Mouse (Mus musculus) 3T3-L1 (cell line): ENCODE results near the gene Gstt1.

Experiments
- DNase-seq: peaks from one replicate; pipeline ENCODE4 v3.0.0-alpha.2; 2015; ENCODE audit warnings: low read depth, low spot score

Gstt1 gene

DNA sequence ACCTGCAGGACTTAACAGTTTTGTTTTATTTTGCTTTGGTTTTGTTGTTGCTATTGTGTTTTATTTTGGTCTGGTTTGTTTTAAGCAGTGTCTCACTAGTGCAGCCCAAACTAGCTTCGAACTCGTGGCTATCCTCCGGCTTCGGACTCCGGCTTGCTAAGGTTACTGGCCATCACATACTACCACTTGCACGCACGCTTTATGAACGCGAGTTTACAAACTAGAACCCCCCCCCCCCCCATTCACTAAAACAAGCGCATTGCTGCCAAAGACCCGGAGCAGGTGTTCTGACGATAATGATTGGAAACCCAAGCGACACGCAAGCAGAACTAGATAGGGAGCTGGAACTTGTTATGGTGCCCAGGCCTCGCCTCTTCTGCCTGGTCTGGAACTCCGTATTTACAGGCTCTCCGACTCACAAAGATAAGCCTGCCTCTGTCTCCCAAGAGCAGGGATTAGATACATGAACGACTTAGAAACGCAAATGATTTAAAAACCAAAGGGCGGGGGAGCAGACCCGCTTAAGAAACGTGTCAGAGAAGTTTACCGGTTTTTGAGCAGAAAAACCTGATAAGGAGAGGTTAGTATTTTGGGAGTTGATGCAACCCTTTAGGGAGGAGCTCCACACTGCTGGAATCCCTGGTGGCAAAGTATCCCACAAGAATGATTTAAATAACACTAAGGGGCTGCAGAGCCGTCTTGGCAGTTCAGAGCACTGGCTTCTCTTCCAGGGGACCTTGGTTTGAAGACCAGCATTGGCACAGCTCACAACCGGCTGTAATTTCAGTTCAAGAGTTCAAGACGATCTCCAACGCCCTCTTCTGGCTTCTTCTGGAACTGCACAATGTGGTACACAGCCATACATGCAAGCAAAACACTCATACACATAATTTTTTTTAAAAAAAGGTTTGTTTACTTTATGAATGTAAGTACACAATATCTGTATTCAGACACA is 33.6 kb downstream of the Gstt1 start:
- peak; percentile 90 for DNase-seq

DNA sequence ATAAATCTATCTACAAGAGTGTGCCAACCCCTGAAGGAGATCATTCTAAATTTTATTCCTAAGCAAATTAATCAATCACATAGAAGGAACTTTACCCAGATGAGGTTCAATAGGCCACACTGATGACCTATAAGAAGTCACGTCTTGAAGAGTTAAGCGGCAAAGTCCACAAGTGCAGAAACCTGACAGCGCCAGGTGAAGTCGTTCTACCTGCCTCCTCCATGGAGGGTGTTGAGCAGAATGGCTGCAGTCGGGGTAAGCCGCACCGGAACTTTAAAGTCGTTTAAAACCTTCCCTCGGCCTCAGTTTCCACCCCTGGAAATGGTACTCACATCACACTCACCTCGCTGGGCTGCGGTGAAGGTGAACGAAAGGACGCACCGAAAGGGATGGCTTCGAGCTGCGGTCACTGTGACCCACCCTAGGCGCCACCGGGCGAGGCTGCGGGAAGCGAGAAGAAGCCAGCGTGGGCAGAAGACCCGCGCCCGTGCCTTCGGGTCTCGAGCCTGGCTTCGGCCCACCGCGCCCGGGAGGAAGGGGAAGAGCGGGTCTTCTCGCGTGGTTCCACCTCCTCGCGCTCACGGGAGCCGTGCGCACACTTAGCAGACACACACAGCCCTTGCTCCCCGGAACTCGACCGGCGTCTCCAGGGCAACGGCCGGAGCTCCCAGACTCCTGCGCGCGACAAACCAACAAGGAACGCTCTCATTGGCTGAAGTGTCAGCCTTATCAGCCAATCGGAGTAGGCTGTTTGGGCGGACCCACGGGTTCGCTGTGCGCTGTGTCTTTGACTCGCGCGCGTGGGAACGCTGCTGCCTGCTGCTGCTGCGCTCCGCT is 34.5 kb downstream of the Gstt1 start, which contains the start of gene Cabin1:
Gene Cabin1 (minus strand): TSS at position 660 of the 837 bp plus-strand sequence.
- DNase-seq, result peak; percentile 98

DNA sequence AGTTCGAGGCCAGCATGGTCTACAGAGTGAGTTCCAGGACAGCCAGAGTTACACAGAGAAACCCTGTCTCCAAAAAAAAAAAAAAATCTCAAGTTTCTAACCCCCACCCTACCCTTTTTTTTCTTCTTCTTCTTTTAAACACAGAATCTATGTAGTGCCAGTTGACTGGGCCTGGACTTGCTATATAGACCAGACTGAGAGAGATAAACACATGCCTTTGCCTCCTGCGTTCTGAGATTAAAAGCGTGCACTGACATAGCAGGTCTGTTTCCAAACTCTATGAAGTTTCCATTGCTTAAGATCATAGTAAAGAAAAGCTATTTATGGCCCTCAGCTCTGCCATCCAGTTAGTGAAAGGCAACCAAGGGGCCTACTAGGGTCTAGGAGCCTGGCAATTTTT is 36.0 kb downstream of the Gstt1 start:
- no peak for DNase-seq

DNA sequence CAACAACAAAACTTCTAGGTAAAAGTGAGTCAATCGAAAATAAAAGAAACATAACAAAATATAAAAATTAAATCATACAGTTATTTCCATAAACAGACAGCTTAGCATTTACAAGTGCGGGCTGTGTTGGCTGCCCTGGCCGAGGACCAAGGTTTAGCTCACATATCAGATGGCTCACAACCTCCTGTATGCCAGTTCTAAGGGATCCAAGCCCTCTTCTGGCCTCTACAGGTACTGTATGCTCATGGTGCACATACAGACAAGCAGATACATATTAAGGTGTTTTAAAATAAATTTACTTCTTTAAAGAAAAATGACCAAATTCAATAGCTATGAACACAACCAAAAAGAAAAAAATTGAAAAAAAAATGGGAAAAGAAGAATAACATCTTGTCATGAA is 38.1 kb downstream of the Gstt1 start:
- DNase-seq, result peak; percentile 38

DNA sequence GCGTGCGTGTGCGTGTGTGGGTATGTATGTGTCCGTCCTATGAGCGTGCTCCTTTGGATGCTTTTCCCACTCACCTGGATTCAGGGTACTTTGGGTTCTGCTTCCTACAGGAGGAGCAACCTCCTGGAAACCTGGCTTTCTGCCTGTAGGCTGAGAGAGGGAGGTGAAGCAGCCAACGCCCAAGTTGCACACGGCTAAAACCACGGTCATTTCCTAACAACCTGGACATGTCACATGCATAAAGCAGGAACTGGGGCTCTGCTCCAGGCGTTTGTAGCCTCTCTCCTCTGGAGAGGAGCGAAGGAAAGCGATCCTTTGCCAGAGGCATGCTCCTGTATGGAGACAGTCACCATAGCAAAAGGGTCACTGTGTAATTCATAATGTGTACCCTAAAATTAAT is 41.7 kb downstream of the Gstt1 start:
- no peak for DNase-seq

DNA sequence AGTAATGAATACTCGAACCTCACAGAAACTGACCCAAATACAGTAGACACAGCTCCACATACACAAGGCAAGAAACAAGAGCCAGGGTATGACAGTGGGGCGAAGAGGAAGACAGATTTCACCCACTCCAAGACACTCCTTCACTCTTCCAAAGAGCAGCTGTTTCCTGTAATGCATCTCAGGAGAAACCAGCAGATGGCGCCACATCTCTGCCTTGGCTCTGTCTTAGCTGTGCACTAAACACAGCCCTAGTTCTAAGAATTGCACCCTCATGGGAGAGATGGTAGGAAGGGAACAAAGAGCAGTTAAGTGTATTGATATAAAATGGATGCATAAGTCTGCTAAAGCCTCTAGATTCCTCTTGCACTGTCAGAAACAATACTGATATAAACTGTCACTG is 54.4 kb downstream of the Gstt1 start:
- peak; percentile 89 for DNase-seq

DNA sequence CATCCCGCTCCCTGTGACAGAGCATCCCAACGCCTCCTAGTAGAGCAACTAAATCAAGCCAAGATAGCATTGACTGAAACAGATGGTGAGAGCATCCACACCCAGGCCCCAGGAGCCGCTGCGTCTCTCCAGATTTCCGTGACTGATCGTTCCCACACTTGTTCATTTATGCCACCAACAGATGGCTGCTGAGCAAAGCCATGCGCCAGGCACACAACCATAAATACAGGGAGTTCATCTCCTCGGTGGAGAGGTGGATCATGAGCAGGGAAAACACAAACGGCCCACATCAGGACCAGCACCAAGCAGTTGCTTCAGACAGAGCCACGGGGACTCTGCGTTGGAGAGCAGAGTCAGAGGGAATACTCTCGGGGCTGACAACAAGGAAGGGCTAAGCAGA is 55.0 kb downstream of the Gstt1 start:
- DNase-seq, result no peak

DNA sequence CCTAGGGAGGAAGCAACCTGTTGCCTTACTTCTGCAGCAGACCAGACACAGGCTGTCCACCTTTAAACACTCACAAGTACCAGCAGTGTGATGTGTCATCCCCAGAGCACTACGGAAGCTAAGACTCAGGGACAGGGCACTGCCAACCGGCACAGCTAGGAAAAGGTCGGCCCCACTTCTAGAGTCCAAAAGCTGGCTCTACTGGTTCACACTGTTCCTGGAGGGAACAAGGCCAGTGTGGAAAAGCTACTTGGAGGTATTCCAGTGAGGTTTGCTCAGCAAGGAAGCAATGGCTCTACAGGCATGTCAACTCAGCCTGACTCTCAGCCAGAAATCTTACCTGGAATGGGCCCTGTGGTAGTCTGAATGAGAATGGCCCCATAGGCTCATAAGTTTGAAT is 57.5 kb downstream of the Gstt1 start:
- DNase-seq, result no peak
